Mouse (Mus musculus) neural tube, embryonic 13.5 days (tissue): ENCODE measurements around the gene Pim2. TPM values are rescaled to one million over a fixed set of nuclear protein-coding genes. Genes with fewer than 3 reads are reported as not detected.
A peak's percentile ranks its signal among the peaks of the same experiment; 100 is the strongest.
"Not testable (repeated sequence)": the region's sequence is repeated elsewhere in the genome, so short reads cannot be mapped to it uniquely, and the experiment has no call there.

Experiments used
- ATAC-seq: fragments of 200-750 bp; cut with Nextera tagmentation; 2 replicates; pipeline ENCODE4 v1.8.0; 2017; ENCODE audit warnings: low read depth, mild to moderate bottlenecking, moderate TSS enrichment, moderate library complexity
- H3K27ac ChIP-seq: fragments of 300-500 bp; sonication (generic); replicated peaks from 2 replicates; pipeline ENCODE4 v1.5.1; 2015; ENCODE audit warnings: moderate library complexity, mild to moderate bottlenecking, inconsistent platforms
- H3K27me3 ChIP-seq: fragments of 300-500 bp; sonication (generic); 2 replicates; pipeline ENCODE4 v1.6.1; 2015; ENCODE audit warnings: mild to moderate bottlenecking, inconsistent platforms
- H3K36me3 ChIP-seq: fragments of 300-500 bp; sonication (generic); 2 replicates; pipeline ENCODE4 v1.6.1; 2015; ENCODE audit warnings: mild to moderate bottlenecking, inconsistent platforms
- H3K4me1 ChIP-seq: fragments of 300-500 bp; sonication (generic); replicated peaks from 2 replicates; pipeline ENCODE4 v1.6.1; 2015; ENCODE audit warnings: inconsistent platforms
- H3K4me2 ChIP-seq: fragments of 300-500 bp; sonication (generic); 2 replicates; pipeline ENCODE4 v1.6.1; 2015; ENCODE audit warnings: inconsistent platforms, mild to moderate bottlenecking, moderate library complexity
- H3K4me3 ChIP-seq: fragments of 300-500 bp; sonication (generic); 2 replicates; pipeline ENCODE4 v1.5.1; 2015; ENCODE audit warnings: mild to moderate bottlenecking, inconsistent platforms
- H3K9ac ChIP-seq: fragments of 300-500 bp; sonication (generic); 2 replicates; pipeline ENCODE4 v1.6.1; 2015; ENCODE audit warnings: moderate library complexity, mild to moderate bottlenecking, inconsistent platforms
- H3K9me3 ChIP-seq: fragments of 300-500 bp; sonication (generic); 2 replicates; pipeline ENCODE4 v1.6.1; 2016; ENCODE audit warnings: inconsistent platforms
- WGBS: fragments of 180-500 bp; shearing (Covaris S2); methylation state at CpG from one replicate; pipeline ENCODE4 v1.1.7; 2015; 5-methylcytosine and 5-hydroxymethylcytosine counted together
- polyA plus RNA-seq: library from polyadenylated mRNA; unstranded; fragments of >200 nt; fragmentation: Nextera tagmentation; extraction: Ambion mirVana; gene quantifications from 2 replicates; pipeline ENCODE4 v1.2.1, GENCODE M21; 2015

The Pim2 gene
- polyA plus RNA-seq, 1 experiment from 2014 or later: 18.6 TPM

- Histone ChIP-seq H3K9me3 (no peaks in the 10 kb centered on the region), H3K27ac (no peak overlapping the region), H3K4me2 (no peak overlapping the region), H3K36me3 (peaks cover 18% of the 10 kb centered on the region), H3K4me1 (no peaks in the 10 kb centered on the region), H3K4me3 (no peak overlapping the region), H3K27me3 (no peaks in the 10 kb centered on the region), H3K9ac (no peak overlapping the region)
- WGBS: 100% methylated on average over 1 of the region's 1 CpGs
- ATAC-seq: no peak
Observed at GRCm38 (mm10) chrX:7867141-7867540, 10.9 kb upstream of the Pim2 start.

- Histone ChIP-seq H3K9ac (no peak overlapping the region), H3K9me3 (no peaks in the 10 kb centered on the region), H3K4me2 (no peak overlapping the region), H3K4me1 (no peaks in the 10 kb centered on the region), H3K4me3 (no peak overlapping the region), H3K27me3 (no peaks in the 10 kb centered on the region), H3K36me3 (peaks cover 29% of the 10 kb centered on the region), H3K27ac (no peak overlapping the region)
- ATAC-seq: no peak
- WGBS: 58% methylated on average over 2 of the region's 2 CpGs
Observed at GRCm38 (mm10) chrX:7868506-7868905, 9.6 kb upstream of the Pim2 start.

DNA sequence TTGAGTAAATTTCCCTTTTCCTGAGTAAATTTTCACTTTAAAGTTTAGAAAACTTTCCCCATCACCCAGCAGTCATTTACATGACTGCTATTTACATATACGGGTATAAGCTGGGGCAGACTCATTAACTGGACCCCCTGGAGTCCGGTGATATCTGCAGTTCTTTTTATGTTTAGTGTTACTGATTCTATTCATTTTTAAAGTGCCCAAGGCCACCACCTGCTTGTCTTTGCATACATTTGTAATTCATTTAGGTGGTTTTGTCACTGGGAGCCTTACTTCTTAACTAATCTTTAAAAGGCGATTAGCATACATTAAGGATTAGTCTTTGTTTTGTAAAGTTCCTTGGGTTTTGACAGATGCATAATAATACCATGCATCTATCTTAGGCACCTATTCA, 8.2 kb upstream of the Pim2 start:
- Histone ChIP-seq H3K4me2 (no peak overlapping the region), H3K27ac (no peak overlapping the region), H3K4me3 (no peak overlapping the region), H3K36me3 (peaks cover 39% of the 10 kb centered on the region), H3K9me3 (no peaks in the 10 kb centered on the region), H3K27me3 (no peaks in the 10 kb centered on the region), H3K9ac (no peak overlapping the region), H3K4me1 (no peaks in the 10 kb centered on the region)
- no peak for ATAC-seq
- 30% methylated on average over 3 of the region's 3 CpGs for WGBS

GRCm38 (mm10) chrX:7878495-7878894, 433 bp downstream of the Pim2 start:
- 23% methylated on average over 18 of the region's 21 CpGs for WGBS
- peak overlapping the region; percentile 74 for H3K9ac ChIP-seq
- H3K27me3 ChIP-seq: no peaks in the 10 kb centered on the region
- H3K36me3 ChIP-seq: peaks cover 10% of the 10 kb centered on the region
- H3K27ac ChIP-seq: peak overlapping the region; percentile 62
- ATAC-seq: peak; percentile 59
- H3K4me1 ChIP-seq: peaks cover 22% of the 10 kb centered on the region
- peak overlapping the region; percentile 82 for H3K4me2 ChIP-seq
- no peaks in the 10 kb centered on the region for H3K9me3 ChIP-seq
- peak overlapping the region; percentile 53 for H3K4me3 ChIP-seq

- Histone ChIP-seq H3K27ac (no peak overlapping the region), H3K4me3 (peak overlapping the region; percentile 53), H3K27me3 (no peaks in the 10 kb centered on the region), H3K4me2 (peak overlapping the region; percentile 82), H3K4me1 (peaks cover 24% of the 10 kb centered on the region), H3K9me3 (no peaks in the 10 kb centered on the region), H3K36me3 (no peaks in the 10 kb centered on the region), H3K9ac (0 out of 2 replicates have a peak overlapping the region, but pooled peaks have one; percentile 31)
- WGBS: 10% methylated on average over 11 of the region's 11 CpGs
- peak; percentile 21; the same call in 1 of the 2 replicates for ATAC-seq
Observed at GRCm38 (mm10) chrX:7879819-7880218, 1.8 kb downstream of the Pim2 start.

DNA sequence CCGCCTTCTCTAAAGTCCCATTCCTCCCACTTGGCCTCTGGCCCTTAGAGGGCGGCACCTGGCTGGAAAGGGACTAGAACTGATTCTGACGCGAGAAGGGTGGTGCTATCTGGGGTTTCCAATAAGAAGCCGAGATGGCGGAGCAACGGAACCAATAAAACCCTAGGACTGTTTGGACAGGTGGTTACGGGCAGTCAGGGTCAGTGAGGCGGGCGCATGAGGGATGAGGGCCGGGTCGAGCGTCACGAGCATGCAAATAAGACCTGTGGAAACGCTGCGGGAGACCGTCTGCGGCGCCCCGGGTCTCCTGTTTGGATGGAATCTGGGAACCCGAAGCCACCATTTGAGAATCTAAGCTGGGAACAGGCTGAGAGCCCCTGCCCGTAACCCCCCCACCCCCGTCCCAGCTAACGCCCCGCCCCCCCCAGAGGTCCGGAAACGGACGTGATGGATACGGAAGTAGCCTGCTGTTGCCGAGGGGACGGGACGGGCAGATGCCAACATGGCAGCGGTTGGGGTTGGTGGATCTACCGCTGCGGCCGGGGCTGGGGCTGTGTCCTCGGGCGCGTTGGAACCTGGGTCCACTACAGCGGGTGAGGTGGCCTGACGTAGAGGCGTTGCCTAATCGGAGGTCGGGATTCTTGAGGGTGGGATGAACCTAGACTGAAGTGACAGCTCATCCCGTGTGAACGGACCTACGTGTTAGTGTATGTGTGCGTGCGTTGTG, 5.9 kb downstream of the Pim2 start, which contains the start of gene Slc35a2:
Gene Slc35a2 (plus strand): TSS at position 188 of the 727 bp plus-strand sequence.
- 15% methylated on average over 49 of the region's 49 CpGs for WGBS
- Histone ChIP-seq H3K9ac (peak within 1 kb of the TSS; percentile 67), H3K4me1 (peaks cover 23% of the 10 kb centered on the region), H3K4me2 (peak within 1 kb of the TSS; percentile 65), H3K27ac (peak within 1 kb of the TSS; percentile 84), H3K9me3 (no peaks in the 10 kb centered on the region), H3K4me3 (peak within 1 kb of the TSS; percentile 56), H3K36me3 (peaks cover 11% of the 10 kb centered on the region; the same call in 1 of the 2 replicates), H3K27me3 (no peaks in the 10 kb centered on the region)
- peak; percentile 88 for ATAC-seq

- no peak for ATAC-seq
Observed at GRCm38 (mm10) chrX:7898211-7898610, 20.1 kb downstream of the Pim2 start.

DNA sequence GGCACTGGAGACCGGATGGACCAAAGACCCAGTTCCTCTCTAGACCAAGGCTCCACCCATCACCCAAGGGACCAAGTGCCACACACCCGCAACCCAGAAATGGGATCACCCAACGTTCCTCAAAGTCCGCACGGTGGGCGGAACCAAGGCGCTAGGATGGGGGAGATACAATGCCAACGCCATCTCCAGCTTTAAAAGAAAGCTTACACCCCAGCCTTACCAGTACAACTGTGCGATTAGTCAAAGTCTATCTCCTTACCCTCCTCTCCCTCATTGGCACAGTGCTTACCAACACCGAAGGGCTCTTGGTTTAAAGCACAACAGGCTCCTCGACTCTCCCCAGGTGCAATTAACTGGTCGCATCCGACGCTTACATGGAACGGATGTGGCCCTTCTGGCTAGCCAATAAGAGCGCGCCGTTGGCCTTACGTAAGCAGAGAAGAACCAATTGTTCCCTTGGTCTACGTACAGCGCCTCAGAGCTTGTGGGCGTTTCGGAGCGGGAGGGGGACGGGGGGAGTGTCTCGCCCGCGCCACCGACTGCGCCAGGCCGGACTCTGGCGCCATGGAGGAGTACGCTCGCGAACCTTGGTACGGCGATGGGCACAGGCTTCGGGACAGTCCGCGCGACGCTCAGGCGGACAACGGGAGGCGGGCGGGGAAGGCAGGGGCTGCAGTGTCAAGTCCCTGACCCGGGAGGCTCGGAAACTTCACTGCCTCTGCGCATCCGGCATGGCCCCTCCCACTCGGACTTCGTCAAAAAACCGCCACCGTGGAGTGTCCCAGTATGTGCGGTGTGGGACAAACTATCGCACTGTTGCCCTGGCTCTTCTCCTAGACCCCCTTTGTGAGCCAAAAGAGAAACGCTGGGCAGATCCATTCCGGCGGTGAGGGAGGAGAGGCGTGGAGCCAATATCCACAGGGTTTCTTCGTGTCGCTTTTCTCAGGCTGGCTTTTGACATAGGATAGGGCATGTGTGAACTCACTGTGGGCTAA, 21.1 kb downstream of the Pim2 start, which contains the start of the genes Pqbp1 and Timm17b:
Gene Pqbp1 (minus strand): TSS at position 390 of the 995 bp plus-strand sequence.
Gene Timm17b (plus strand): TSS at position 478 of the 995 bp plus-strand sequence.
- peak within 1 kb of the TSS; percentile 60 for H3K4me2 ChIP-seq
- peak within 1 kb of the TSS; percentile 73 for H3K9ac ChIP-seq
- H3K36me3 ChIP-seq: peaks cover 19% of the 10 kb centered on the region
- H3K27ac ChIP-seq: peak within 1 kb of the TSS; percentile 89
- H3K27me3 ChIP-seq: no peaks in the 10 kb centered on the region
- peak; percentile 99 for ATAC-seq
- H3K4me3 ChIP-seq: peak within 1 kb of the TSS; percentile 52
- 21% methylated on average over 62 of the region's 62 CpGs for WGBS
- H3K4me1 ChIP-seq: peaks cover 16% of the 10 kb centered on the region
- H3K9me3 ChIP-seq: no peaks in the 10 kb centered on the region

More at GRCm38 (mm10) chrX:7898211-7898610, 20.1 kb downstream of the Pim2 start:
- Histone ChIP-seq H3K27me3 (no peaks in the 10 kb centered on the region), H3K9me3 (no peaks in the 10 kb centered on the region), H3K4me1 (peaks cover 16% of the 10 kb centered on the region), H3K4me2 (peak overlapping the region; percentile 60), H3K27ac (peak overlapping the region; percentile 89; the same call in 1 of the 2 replicates), H3K36me3 (peaks cover 27% of the 10 kb centered on the region), H3K4me3 (peak overlapping the region; percentile 52), H3K9ac (peak overlapping the region; percentile 67)
- WGBS: 34% methylated on average over 13 of the region's 13 CpGs

GRCm38 (mm10) chrX:7904441-7904840, 26.4 kb downstream of the Pim2 start:
- Histone ChIP-seq H3K27me3 (no peaks in the 10 kb centered on the region), H3K36me3 (peaks cover 18% of the 10 kb centered on the region), H3K9me3 (no peaks in the 10 kb centered on the region), H3K9ac (no peak overlapping the region), H3K4me1 (peaks cover 7% of the 10 kb centered on the region; the same call in 1 of the 2 replicates), H3K4me3 (no peak overlapping the region), H3K27ac (no peak overlapping the region), H3K4me2 (no peak overlapping the region)
- no peak for ATAC-seq
- WGBS: 97% methylated on average over 5 of the region's 5 CpGs

- H3K27ac ChIP-seq: no peak within 1 kb of the TSS
- ATAC-seq: no peak
- H3K9ac ChIP-seq: no peak within 1 kb of the TSS
- WGBS: 89% methylated on average over 5 of the region's 5 CpGs
- H3K4me3 ChIP-seq: no peak within 1 kb of the TSS
- H3K36me3 ChIP-seq: peaks cover 18% of the 10 kb centered on the region
- no peaks in the 10 kb centered on the region for H3K4me1 ChIP-seq
- H3K4me2 ChIP-seq: no peak within 1 kb of the TSS
- no peaks in the 10 kb centered on the region for H3K9me3 ChIP-seq
- no peaks in the 10 kb centered on the region for H3K27me3 ChIP-seq
Observed at GRCm38 (mm10) chrX:7907735-7908134, 29.7 kb downstream of the Pim2 start, which contains the start of gene Gm10491. Gene Gm10491, minus strand, starts transcription at chrX:7907835.

DNA sequence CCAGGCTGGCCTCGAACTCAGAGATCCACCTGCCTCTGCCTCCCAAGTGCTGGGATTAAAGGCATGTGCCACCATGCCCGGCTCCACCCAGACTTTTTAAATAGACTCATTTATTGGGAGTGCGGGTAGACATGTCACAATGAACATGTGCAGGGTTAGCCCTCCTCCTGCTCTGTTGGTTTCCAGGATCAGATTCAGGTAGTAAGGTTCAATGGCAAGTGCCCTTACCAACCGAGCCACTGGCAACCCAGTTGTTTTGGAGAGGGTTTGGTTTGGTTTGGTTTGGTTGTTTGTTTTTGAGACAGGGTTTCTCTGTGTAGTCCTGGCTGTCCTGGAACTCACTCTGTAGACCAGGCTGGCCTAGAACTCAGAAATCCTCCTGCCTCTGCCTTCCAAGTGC, 31.2 kb downstream of the Pim2 start, which contains the start of gene Gm10490:
Gene Gm10490 (plus strand): TSS at position 301 of the 400 bp plus-strand sequence.
- H3K9me3 ChIP-seq, H3K27me3 ChIP-seq, ATAC-seq, H3K9ac ChIP-seq, H3K4me3 ChIP-seq, H3K4me1 ChIP-seq, H3K27ac ChIP-seq, H3K4me2 ChIP-seq: not testable (repeated sequence)
- H3K36me3 ChIP-seq: peaks cover 18% of the 10 kb centered on the region
- 90% methylated on average over 4 of the region's 4 CpGs for WGBS
